14 mouse cellular contexts compared by ENCODE assay signal in genomic region chr17:9751348-9752170, GRCm38 (mm10).
DNase-seq lines count a peak whose midpoint lies in the region; ATAC-seq lines count a peak whose summit lies in the region.
"Had no signal": no experiment of that assay in that cellular context is flagged by ENCODE, and none has a peak within 500 bp of the region (broad histone marks: within the 10 kb centered on the region; RNA-seq: fewer than 3 reads in every experiment).

No protein-coding gene starts in this region.

- no peaks in the 10 kb centered on the region for H3K36me3 ChIP-seq in midbrain, embryonic 11.5 days (ENCODE audit: control insufficient read depth, insufficient read depth, low read length)

- H3K9ac ChIP-seq in midbrain, embryonic 11.5 days (ENCODE audit: low read length): no peak overlapping the region

- H3K9me3 ChIP-seq in midbrain, embryonic 11.5 days (ENCODE audit: control insufficient read depth, low read length): no peaks in the 10 kb centered on the region

- H3K27me3 ChIP-seq in midbrain, embryonic 11.5 days (ENCODE audit: control insufficient read depth, insufficient read depth, low read length): no peaks in the 10 kb centered on the region

- ATAC-seq in midbrain, embryonic 11.5 days (ENCODE audit: low FRiP score): no peak
- ATAC-seq: activated CD4-positive, CD25-positive, alpha-beta regulatory T cell, adult 4 months; CD4-positive, CD25-positive, alpha-beta regulatory T cell, adult 4 months had no signal

- DNase-seq in kidney, postnatal 14 days: peak; percentile 12
- DNase-seq in kidney, postnatal 25 days: no peak
- peak; percentile 35 for DNase-seq in embryo, embryonic 10.5 days (ENCODE audit: low spot score)
- DNase-seq in midbrain, embryonic 11.5 days (ENCODE audit: low spot score, missing footprints): peak; percentile 85
- peak; percentile 42 for DNase-seq in retina, embryonic 14.5 days (ENCODE audit: low spot score)
- no peak for DNase-seq in spleen, postnatal 10 days (ENCODE audit: low spot score in 2 of 2)
- no peak for DNase-seq in B cell, adult 2 months
- DNase-seq: kidney, adult 11 months; lung, adult 18-20 months; right cerebral cortex, adult 18-20 months had no signal

- H3K27ac ChIP-seq in midbrain, embryonic 11.5 days (ENCODE audit: low read depth, low read length): no peak overlapping the region
- H3K27ac ChIP-seq: macrophage had no signal

- no peaks in the 10 kb centered on the region; the same call in 1 of the 2 replicates for H3K4me1 ChIP-seq in midbrain, embryonic 11.5 days (ENCODE audit: control insufficient read depth, insufficient read depth, low read length)

- 45% methylated on average over 13 of the region's 13 CpGs for WGBS in midbrain, embryonic 11.5 days

- H3K4me2 ChIP-seq in midbrain, embryonic 11.5 days: no peak overlapping the region

- H3K4me3 ChIP-seq in midbrain, embryonic 11.5 days (ENCODE audit: low read depth, low read length): no peak overlapping the region
- H3K4me3 ChIP-seq: erythroblast, embryonic 14.5 days had no signal

Comparison
In these comparisons a context has a peak if more than half of its experiments do, and no peak if none do; other contexts are left out.
1. DNase-seq: peak in kidney, postnatal 14 days (single experiment), embryo, embryonic 10.5 days (single experiment), midbrain, embryonic 11.5 days (single experiment) and retina, embryonic 14.5 days (single experiment); none in kidney, postnatal 25 days (0 of 2), spleen, postnatal 10 days (0 of 2) and B cell, adult 2 months (0 of 2).